Mouse (Mus musculus): Measurements from ENCODE around the gene Irak2.

DNA sequence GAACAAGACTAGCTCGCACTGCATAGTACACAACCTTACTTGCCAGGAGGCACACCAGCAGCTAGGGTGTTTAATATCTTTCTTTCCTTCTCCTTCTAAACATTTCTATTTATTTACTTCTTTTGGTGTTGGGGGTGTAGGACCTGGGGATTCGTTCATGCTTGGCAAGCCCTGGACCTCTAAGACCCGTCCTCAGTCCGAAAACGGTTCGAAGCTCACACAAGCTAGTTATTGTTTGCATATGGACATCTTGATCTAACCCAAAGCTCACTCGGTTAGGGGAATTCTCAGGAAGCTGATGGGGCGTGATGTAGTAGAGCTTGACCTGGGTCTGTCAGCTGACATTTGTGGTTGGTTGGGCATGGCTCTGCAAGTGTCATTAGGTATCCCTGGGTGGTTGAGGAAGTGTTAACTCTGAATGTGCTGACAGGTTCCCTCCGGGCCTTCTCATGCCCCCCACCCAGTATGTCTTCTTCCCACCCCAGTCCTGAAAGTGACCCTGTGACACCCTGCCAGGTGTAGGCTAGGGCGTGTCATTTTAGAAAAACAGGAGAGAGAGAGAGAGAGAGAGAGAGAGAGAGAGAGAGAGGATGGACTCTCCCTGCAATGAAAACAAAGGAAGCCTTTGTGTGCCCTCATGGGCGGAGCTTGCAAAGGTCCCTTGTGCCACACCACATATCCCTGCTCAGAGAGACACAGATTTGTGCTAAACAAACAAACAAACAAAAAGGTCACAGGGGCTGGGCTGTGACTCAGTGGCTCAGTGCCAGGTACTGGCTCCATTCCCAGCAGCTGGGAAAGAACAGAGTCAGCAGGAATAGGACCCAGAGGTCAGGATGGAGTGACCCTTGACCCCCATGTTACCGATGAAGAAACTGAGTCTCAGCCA, 23.3 kb downstream of the Irak2 start:
- no peak for TF ChIP-seq GATA1 (IDR thresholded peaks at IDR 0.05; ENCODE audit: low read length)
- no peak for TF ChIP-seq TAL1 (IDR thresholded peaks at IDR 0.05; ENCODE audit: low read length)

All from erythroblast, embryonic 14.5 days (primary cell).